Mouse (Mus musculus) heart, embryonic 11.5 days (tissue): ENCODE data around the gene Sox12. TPM values are rescaled to one million over a fixed set of nuclear protein-coding genes. Genes with fewer than 3 reads are reported as not detected.
A peak's percentile ranks its signal among the peaks of the same experiment; 100 is the strongest.
"Not testable (repeated sequence)": the region's sequence is repeated elsewhere in the genome, so short reads cannot be mapped to it uniquely, and the experiment has no call there.

Source experiments
- ATAC-seq: fragments of 200-750 bp; cut with Nextera tagmentation; replicated peaks from 2 replicates; pipeline ENCODE4 v1.8.0; 2017; ENCODE audit warnings: moderate library complexity; ENCODE audit not compliant: insufficient number of reproducible peaks, low FRiP score, low TSS enrichment
- H3K27ac ChIP-seq: fragments of 300-500 bp; sonication (generic); 2 replicates; pipeline ENCODE4 v1.5.1; 2014; ENCODE audit warnings: mild to moderate bottlenecking, low read depth, low read length
- H3K27me3 ChIP-seq: fragments of 300-500 bp; sonication (generic); 2 replicates; pipeline ENCODE4 v1.6.1; 2014; ENCODE audit warnings: mild to moderate bottlenecking, low read length, mixed read lengths; ENCODE audit not compliant: control insufficient read depth, insufficient read depth
- H3K36me3 ChIP-seq: fragments of 300-500 bp; sonication (generic); 2 replicates; pipeline ENCODE4 v1.6.1; 2014; ENCODE audit warnings: mild to moderate bottlenecking, low read length, moderate library complexity, mixed read lengths; ENCODE audit not compliant: control insufficient read depth, insufficient read depth
- H3K4me1 ChIP-seq: fragments of 300-500 bp; sonication (generic); 2 replicates; pipeline ENCODE4 v1.6.1; 2014; ENCODE audit warnings: low read length; ENCODE audit not compliant: control insufficient read depth, insufficient read depth
- H3K4me2 ChIP-seq: fragments of 300-500 bp; sonication (generic); 2 replicates; pipeline ENCODE4 v1.6.1; 2014; ENCODE audit warnings: mild to moderate bottlenecking, moderate library complexity
- H3K4me3 ChIP-seq: fragments of 300-500 bp; sonication (generic); 2 replicates; pipeline ENCODE4 v1.5.1; 2014; ENCODE audit warnings: low read depth, low read length
- H3K9ac ChIP-seq: fragments of 300-500 bp; sonication (generic); 2 replicates; pipeline ENCODE4 v1.6.1; 2014; ENCODE audit warnings: mild to moderate bottlenecking, low read depth, low read length, moderate library complexity
- H3K9me3 ChIP-seq: fragments of 300-500 bp; sonication (generic); replicated peaks from 2 replicates; pipeline ENCODE4 v1.6.1; 2016; ENCODE audit warnings: low read length; ENCODE audit not compliant: control insufficient read depth
- WGBS: fragments of 180-500 bp; shearing (Covaris S2); extraction: QIAGEN DNeasy Blood & Tissue Kit; methylation state at CpG from one replicate; pipeline ENCODE4 v1.1.7; 2014; ENCODE audit not compliant: insufficient replicate concordance; 5-methylcytosine and 5-hydroxymethylcytosine counted together
- polyA plus RNA-seq: library from polyadenylated mRNA; unstranded; fragments of >200 nt; fragmentation: Nextera tagmentation; extraction: Ambion mirVana; gene quantifications from 2 replicates; pipeline ENCODE4 v1.2.1, GENCODE M21; 2014

The Sox12 gene
- polyA plus RNA-seq, 1 experiment from 2014 or later = 13.9 TPM

DNA sequence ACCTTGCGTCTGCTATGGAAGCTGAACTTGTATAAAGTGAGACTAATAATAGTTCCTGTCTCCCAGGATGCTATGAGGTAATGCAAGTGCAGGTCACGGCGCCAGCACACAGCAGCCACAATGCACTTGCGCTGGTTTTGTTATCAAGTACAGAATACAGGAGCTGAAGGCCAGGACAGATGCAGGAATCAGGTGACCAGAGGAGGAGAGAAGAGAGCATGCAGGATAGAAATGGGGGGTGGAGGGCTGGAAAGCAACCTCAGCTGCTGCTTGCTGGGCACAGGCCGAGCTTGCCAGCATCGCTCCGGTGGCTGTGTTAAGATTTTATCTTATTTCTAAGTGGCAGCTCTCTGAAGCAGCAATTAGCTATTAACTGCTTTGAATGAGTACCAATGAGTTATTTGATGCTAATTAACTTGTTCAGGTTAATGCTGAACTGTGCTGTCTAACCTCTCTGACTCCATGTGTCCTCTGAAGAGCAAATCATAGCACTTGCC, 38.6 kb upstream of the Sox12 start:
- Histone ChIP-seq H3K9me3 (no peaks in the 10 kb centered on the region), H3K36me3 (no peaks in the 10 kb centered on the region), H3K9ac (peak overlapping the region; percentile 46; the same call in 1 of the 2 replicates), H3K27ac (peak overlapping the region; percentile 92), H3K4me3 (no peak overlapping the region), H3K4me2 (peak overlapping the region; percentile 79), H3K27me3 (no peaks in the 10 kb centered on the region), H3K4me1 (peaks cover 16% of the 10 kb centered on the region)
- 40% methylated on average over 7 of the region's 7 CpGs for WGBS
- peak; percentile 54 for ATAC-seq

DNA sequence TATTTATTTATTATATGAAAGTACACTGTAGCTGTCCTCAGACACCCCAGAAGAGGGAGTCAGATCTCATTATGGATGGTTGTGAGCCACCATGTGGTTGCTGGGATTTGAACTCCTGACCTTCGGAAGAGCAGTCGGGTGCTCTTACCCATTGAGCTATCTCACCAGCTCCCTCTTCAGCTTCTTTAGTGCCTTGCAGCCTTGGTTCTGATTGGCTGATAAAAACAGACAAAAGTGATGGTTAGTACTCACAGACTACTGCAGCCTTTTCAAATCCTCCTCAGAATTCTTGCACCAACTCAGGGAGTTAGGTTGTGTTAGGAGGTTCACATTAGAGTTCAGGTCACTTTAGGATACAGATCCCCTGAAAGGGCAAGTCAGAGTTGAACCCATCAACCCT, 30.6 kb upstream of the Sox12 start:
- not testable (repeated sequence) for H3K4me1 ChIP-seq, H3K9ac ChIP-seq, H3K4me2 ChIP-seq, ATAC-seq, H3K36me3 ChIP-seq, H3K4me3 ChIP-seq, H3K27me3 ChIP-seq, H3K27ac ChIP-seq, H3K9me3 ChIP-seq
- WGBS = 77% methylated on average over 2 of the region's 2 CpGs

DNA sequence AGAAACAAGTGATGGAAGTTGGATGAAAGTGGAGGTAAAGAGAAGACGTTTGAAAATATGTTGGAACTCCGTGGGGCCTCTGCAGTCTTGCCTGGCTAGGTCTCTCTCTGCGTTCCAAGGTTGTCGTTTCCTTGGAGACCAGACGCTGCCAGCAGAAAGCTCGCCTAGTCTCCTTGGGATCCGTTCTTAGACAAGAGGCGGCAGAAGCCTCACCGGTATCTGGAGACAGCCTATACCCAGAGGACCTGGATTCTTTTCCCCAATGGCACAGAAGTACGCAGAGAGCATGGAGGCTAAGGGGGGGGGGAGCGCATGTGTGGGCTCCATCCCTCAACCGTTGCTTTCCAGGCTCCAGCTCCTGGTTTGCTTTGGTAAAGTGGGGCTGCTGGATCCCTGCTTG, 29.6 kb upstream of the Sox12 start:
- no peak overlapping the region; the same call in 1 of the 2 replicates for H3K9ac ChIP-seq
- no peaks in the 10 kb centered on the region for H3K27me3 ChIP-seq
- ATAC-seq = no peak
- WGBS = 6% methylated on average over 12 of the region's 12 CpGs
- H3K36me3 ChIP-seq = no peaks in the 10 kb centered on the region
- H3K4me2 ChIP-seq = peak overlapping the region; percentile 44
- peaks cover 6% of the 10 kb centered on the region for H3K4me1 ChIP-seq
- H3K27ac ChIP-seq = no peak overlapping the region
- 0 out of 2 replicates have a peak overlapping the region, but pooled peaks have one; percentile 2 for H3K4me3 ChIP-seq
- no peaks in the 10 kb centered on the region for H3K9me3 ChIP-seq

DNA sequence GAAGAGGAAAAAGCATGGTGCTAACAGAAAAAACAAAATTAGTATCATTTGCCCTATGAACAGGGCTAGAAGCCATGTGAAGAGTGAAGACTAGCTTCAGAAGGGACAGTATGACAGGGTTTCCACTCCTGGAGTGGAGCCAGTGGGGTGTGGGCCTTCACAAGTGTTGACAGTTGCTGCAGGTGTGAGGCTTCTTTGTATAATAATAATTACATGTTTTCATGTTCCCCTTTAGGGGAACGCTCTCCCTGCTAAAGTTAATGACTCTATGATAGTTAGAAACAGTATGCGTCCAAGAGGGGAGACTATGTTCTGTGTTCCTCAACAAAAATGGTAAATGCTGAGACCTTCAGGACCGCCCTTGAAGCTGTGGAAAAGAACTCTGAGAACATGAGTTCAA, 17.9 kb upstream of the Sox12 start:
- Histone ChIP-seq H3K9me3 (peaks cover 5% of the 10 kb centered on the region; the same call in 1 of the 2 replicates), H3K4me2 (peak overlapping the region; percentile 95), H3K27ac (peak overlapping the region; percentile 100), H3K36me3 (no peaks in the 10 kb centered on the region), H3K27me3 (no peaks in the 10 kb centered on the region), H3K9ac (peak overlapping the region; percentile 100; the same call in 1 of the 2 replicates), H3K4me1 (peaks cover 14% of the 10 kb centered on the region), H3K4me3 (no peak overlapping the region; the same call in 1 of the 2 replicates)
- WGBS = 88% methylated on average over 3 of the region's 3 CpGs
- no peak for ATAC-seq

DNA sequence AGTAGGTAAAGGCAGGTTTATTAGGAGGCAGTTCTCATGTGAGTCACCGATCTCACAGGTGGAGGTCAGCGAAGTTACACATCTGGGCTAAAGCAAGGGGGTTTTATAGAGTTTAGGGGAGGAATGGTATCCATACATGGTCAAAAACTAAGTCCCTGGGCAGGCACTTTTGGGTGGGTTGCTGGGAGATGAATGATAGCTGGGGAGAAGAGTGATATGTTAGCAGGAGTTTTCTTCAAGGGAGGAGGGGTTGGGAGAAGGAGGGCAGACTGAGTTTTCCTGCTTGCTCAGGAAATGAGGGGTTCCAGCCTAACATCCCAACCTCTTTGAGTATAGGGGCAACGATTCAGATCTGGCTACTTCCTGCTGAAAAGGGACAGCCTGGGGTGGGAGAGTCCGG, 17.4 kb upstream of the Sox12 start, which contains the start of gene 6820408C15Rik:
TSS of gene 6820408C15Rik (plus strand) at position 301 of the 400 bp plus-strand sequence.
- peaks cover 19% of the 10 kb centered on the region for H3K4me1 ChIP-seq
- no peaks in the 10 kb centered on the region for H3K27me3 ChIP-seq
- peak within 1 kb of the TSS; percentile 96 for H3K4me3 ChIP-seq
- no peaks in the 10 kb centered on the region for H3K36me3 ChIP-seq
- H3K4me2 ChIP-seq = peak within 1 kb of the TSS; percentile 95
- peak within 1 kb of the TSS; percentile 100 for H3K27ac ChIP-seq
- ATAC-seq = no peak
- WGBS = 27% methylated on average over 4 of the region's 4 CpGs
- H3K9me3 ChIP-seq = peaks cover 5% of the 10 kb centered on the region; the same call in 1 of the 2 replicates
- peak within 1 kb of the TSS; percentile 100 for H3K9ac ChIP-seq

DNA sequence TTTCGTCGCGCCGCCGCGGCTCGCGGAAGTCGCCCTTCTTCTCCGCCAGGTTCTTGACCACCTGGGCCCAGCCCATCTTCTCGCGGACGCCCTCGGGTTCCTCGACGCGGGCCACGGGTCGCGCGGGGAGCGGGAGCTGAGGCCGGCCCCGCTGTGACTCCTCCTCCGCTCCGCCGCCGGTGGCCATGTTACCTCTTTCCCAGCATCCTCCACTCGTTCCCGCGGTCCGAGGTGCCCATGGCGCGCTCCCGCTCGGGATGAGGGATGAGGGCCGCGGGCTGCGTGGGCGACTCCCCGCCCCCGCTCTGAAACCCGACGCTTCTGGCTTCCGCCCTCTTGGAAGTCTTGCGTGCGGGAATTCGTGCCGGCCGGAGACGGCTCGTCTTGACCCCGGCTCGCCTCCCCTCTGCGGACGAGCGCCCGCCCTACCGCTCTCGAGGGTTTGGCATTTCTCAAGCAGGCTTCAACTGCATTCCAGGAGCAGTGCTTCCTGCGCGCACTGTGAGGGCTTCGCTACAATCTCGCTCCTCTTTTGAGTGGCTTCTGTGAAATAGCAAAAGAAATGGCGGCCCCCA, 16.8 kb upstream of the Sox12 start, which contains the start of gene Zcchc3:
TSS of gene Zcchc3 (minus strand) at position 437 of the 575 bp plus-strand sequence.
- no peaks in the 10 kb centered on the region for H3K36me3 ChIP-seq
- H3K27me3 ChIP-seq = no peaks in the 10 kb centered on the region
- peak within 1 kb of the TSS; percentile 96 for H3K4me3 ChIP-seq
- peak; percentile 82 for ATAC-seq
- peak within 1 kb of the TSS; percentile 100 for H3K27ac ChIP-seq
- H3K4me2 ChIP-seq = peak within 1 kb of the TSS; percentile 95
- peaks cover 5% of the 10 kb centered on the region; the same call in 1 of the 2 replicates for H3K9me3 ChIP-seq
- peaks cover 24% of the 10 kb centered on the region for H3K4me1 ChIP-seq
- peak within 1 kb of the TSS; percentile 100 for H3K9ac ChIP-seq
- WGBS = under 1% methylated on average over 56 of the region's 65 CpGs

DNA sequence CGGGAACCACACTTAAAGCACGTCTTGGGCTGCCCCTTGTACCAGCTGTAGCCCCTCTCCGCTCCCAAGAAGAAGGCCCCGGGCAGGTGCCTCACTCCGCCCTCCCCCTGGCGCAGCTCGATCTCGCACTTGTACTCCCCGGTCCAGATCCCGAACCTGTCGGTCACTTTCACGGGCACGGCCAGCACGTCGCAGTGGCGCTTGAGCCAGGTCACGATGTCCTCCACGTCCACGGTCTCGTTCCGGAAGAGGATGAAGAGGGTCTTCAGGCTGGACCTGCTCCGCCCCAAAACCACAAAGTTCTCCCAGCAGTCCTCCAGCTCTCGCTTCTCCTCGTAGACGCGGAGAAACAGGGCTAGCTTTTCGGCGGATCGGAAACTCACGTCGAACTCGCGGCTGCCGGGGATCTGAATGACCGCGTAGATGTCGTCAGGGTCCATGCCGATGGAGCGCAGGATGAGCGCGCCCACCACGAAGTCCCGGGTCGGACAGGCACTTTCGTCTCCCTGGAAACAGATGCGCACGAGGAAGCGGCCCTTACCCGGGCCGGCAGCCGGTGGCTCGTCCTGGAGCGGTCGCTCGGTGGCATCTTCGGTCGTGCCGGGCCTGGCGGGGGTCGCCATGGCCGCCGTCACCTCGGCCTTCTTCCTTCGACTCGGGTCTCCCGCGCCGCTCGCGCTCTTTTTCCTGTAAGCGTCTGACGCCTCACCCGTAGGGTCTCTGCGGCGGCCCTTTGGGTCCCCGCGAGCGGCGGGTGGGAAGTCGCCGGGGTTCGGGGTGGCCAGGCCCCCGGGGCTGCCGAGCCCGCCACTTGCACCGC, 16.1 kb upstream of the Sox12 start:
- under 1% methylated on average over 84 of the region's 86 CpGs for WGBS
- peak overlapping the region; percentile 95 for H3K4me2 ChIP-seq
- no peaks in the 10 kb centered on the region for H3K27me3 ChIP-seq
- H3K9me3 ChIP-seq = peaks cover 5% of the 10 kb centered on the region; the same call in 1 of the 2 replicates
- H3K9ac ChIP-seq = peak overlapping the region; percentile 100
- peak overlapping the region; percentile 96 for H3K4me3 ChIP-seq
- peak overlapping the region; percentile 100 for H3K27ac ChIP-seq
- H3K36me3 ChIP-seq = no peaks in the 10 kb centered on the region
- no peak for ATAC-seq
- H3K4me1 ChIP-seq = peaks cover 28% of the 10 kb centered on the region

DNA sequence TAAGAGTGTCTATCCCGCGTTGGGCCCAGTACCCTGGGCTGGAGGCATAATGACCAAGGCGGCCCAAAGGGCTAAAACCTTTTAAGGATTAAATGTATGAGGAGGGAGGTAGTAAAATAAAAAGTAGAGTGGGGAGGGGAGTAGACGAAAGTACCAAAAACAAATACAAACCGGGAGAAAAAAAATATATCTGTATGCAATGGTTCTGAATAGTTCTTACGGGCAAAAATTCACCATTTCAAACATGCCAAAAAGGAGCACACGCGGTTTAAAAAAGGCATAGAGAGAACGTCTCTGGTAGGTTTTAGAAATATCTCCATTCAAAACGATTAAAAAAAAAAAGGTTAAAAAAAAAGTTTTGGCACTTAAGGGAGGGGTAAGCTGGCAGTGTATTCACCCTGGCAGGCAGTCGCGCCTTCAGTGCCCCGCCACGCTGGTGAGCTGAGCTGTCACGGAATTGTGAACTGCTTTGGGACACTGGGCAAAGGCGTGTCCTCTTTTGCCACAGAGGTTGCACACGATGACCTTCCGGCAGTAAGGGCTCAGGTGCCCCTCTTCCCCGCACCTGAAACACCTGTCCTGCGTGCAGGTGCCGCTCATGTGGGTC, 15.4 kb upstream of the Sox12 start:
- WGBS = 2% methylated on average over 21 of the region's 21 CpGs
- H3K9me3 ChIP-seq = peaks cover 5% of the 10 kb centered on the region; the same call in 1 of the 2 replicates
- ATAC-seq = no peak
- peak overlapping the region; percentile 100 for H3K9ac ChIP-seq
- no peaks in the 10 kb centered on the region for H3K27me3 ChIP-seq
- peaks cover 28% of the 10 kb centered on the region for H3K4me1 ChIP-seq
- peak overlapping the region; percentile 95 for H3K4me2 ChIP-seq
- H3K36me3 ChIP-seq = no peaks in the 10 kb centered on the region
- peak overlapping the region; percentile 100 for H3K27ac ChIP-seq
- H3K4me3 ChIP-seq = peak overlapping the region; percentile 96
